Mouse (Mus musculus) embryonic facial prominence, embryonic 10.5 days (tissue): ENCODE measurements around the gene Hnmt. TPM values are rescaled to one million over a fixed set of nuclear protein-coding genes. Genes with fewer than 3 reads are reported as not detected.
"Not testable (repeated sequence)": the region's sequence is repeated elsewhere in the genome, so short reads cannot be mapped to it uniquely, and the experiment has no call there.

ENCODE experiments used
- DNase-seq: peaks from one replicate; pipeline ENCODE4 v3.0.0-alpha.2; 2017; ENCODE audit warnings: low spot score
- H3K27ac ChIP-seq: fragments of 300-500 bp; sonication (generic); replicated peaks from 2 replicates; pipeline ENCODE4 v1.5.1; 2016; ENCODE audit warnings: mild to moderate bottlenecking
- H3K27me3 ChIP-seq: fragments of 300-500 bp; sonication (generic); replicated peaks from 2 replicates; pipeline ENCODE4 v1.6.1; 2016; ENCODE audit warnings: low read depth, mild to moderate bottlenecking; ENCODE audit not compliant: poor library complexity, severe bottlenecking
- H3K36me3 ChIP-seq: fragments of 300-500 bp; sonication (generic); replicated peaks from 2 replicates; pipeline ENCODE4 v1.6.1; 2016; ENCODE audit warnings: mild to moderate bottlenecking, moderate library complexity
- H3K4me1 ChIP-seq: fragments of 300-500 bp; sonication (generic); 2 replicates; pipeline ENCODE4 v1.6.1; 2016
- H3K4me3 ChIP-seq: fragments of 300-500 bp; sonication (generic); 2 replicates; pipeline ENCODE4 v1.5.1; 2016; ENCODE audit warnings: mild to moderate bottlenecking, moderate library complexity
- H3K9me3 ChIP-seq: fragments of 300-500 bp; sonication (generic); 2 replicates; pipeline ENCODE4 v1.6.1; 2016; ENCODE audit warnings: mild to moderate bottlenecking
- WGBS: fragments of 180-500 bp; shearing (Covaris S2); methylation state at CpG from one replicate; pipeline ENCODE4 v1.1.7; 2016; 5-methylcytosine and 5-hydroxymethylcytosine counted together
- polyA plus RNA-seq: library from polyadenylated mRNA; unstranded; fragments of >200 nt; fragmentation: Nextera tagmentation; extraction: Ambion mirVana; gene quantifications from 2 replicates; pipeline ENCODE4 v1.2.1, GENCODE M21; 2016

Gene Hnmt
- polyA plus RNA-seq, 1 experiment from 2014 or later, result 1.2 TPM

GRCm38 (mm10) chr2:23998836-23999235 is 50.4 kb downstream of the Hnmt start:
- Histone ChIP-seq H3K4me3 (no peak overlapping the region), H3K27me3 (no peaks in the 10 kb centered on the region), H3K27ac (no peak overlapping the region), H3K9me3 (no peaks in the 10 kb centered on the region), H3K4me1 (no peaks in the 10 kb centered on the region), H3K36me3 (no peaks in the 10 kb centered on the region)
- 90% methylated on average over 4 of the region's 4 CpGs for WGBS
- no peak for DNase-seq

DNA sequence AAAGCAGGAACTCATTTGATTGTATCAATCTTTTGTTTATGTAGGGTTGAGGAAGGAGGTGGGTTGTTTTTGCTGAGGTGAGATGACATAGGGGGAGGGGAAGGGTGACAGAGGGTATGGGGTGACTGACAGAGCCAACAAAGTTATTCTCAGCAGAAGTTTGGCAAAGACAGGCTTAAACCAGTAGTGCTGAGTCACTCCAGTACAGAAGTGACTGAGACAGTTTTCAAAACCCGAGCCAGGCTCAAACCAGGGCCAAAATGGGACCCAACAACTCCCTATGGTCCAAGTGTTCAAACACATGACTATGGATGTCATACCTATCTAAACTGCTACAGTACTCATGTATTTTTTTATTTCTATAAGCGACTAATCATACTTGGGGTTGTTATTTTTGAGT is 52.4 kb downstream of the Hnmt start:
- no peaks in the 10 kb centered on the region for H3K36me3 ChIP-seq
- H3K27me3 ChIP-seq, result no peaks in the 10 kb centered on the region
- no peak for DNase-seq
- 72% methylated on average over 2 of the region's 2 CpGs for WGBS
- H3K9me3 ChIP-seq, result no peaks in the 10 kb centered on the region
- no peak overlapping the region for H3K4me3 ChIP-seq
- H3K27ac ChIP-seq, result no peak overlapping the region
- no peaks in the 10 kb centered on the region for H3K4me1 ChIP-seq

GRCm38 (mm10) chr2:23990034-23990573 is 59.1 kb downstream of the Hnmt start:
- 89% methylated on average over 9 of the region's 9 CpGs for WGBS
- not testable (repeated sequence) for H3K9me3 ChIP-seq, H3K36me3 ChIP-seq, H3K27ac ChIP-seq, DNase-seq, H3K4me3 ChIP-seq, H3K27me3 ChIP-seq, H3K4me1 ChIP-seq

- no peak for DNase-seq
- Histone ChIP-seq H3K27me3 (no peaks in the 10 kb centered on the region), H3K9me3 (no peaks in the 10 kb centered on the region), H3K4me1 (no peaks in the 10 kb centered on the region), H3K4me3 (no peak overlapping the region), H3K36me3 (no peaks in the 10 kb centered on the region), H3K27ac (no peak overlapping the region)
Measured at GRCm38 (mm10) chr2:23987283-23987682, 61.9 kb downstream of the Hnmt start.

DNA sequence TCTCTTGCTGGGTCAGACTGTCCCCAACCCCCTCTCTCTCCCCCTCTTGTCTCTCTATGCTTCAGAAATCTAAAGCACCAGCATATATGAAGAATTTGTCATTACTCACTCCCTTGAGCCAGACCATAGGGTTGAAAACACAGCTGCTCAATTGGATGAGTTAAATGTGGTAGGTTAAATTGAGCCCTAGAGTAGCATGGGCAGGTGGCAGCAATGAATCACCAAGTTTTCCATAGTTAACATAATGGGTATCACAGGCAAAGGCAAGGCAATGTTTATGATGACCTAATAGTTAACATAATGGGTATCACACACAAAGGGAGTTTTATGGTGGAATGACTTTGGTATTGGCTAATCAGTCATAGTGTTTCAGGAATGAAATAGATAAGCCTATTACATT is 65.9 kb downstream of the Hnmt start:
- Histone ChIP-seq H3K27me3 (no peaks in the 10 kb centered on the region), H3K36me3 (no peaks in the 10 kb centered on the region), H3K4me3 (no peak overlapping the region), H3K9me3 (no peaks in the 10 kb centered on the region), H3K4me1 (no peaks in the 10 kb centered on the region), H3K27ac (no peak overlapping the region)
- no peak for DNase-seq

GRCm38 (mm10) chr2:23982860-23983259 is 66.3 kb downstream of the Hnmt start:
- no peak overlapping the region for H3K27ac ChIP-seq
- no peaks in the 10 kb centered on the region for H3K36me3 ChIP-seq
- H3K4me3 ChIP-seq, result no peak overlapping the region
- no peaks in the 10 kb centered on the region for H3K4me1 ChIP-seq
- 67% methylated on average over 1 of the region's 1 CpGs for whole genome bisulfite sequencing
- no peak for DNase-seq
- H3K9me3 ChIP-seq, result no peaks in the 10 kb centered on the region
- H3K27me3 ChIP-seq, result no peaks in the 10 kb centered on the region

GRCm38 (mm10) chr2:23960659-23961274 is 88.4 kb downstream of the Hnmt start:
- H3K9me3 ChIP-seq, H3K27me3 ChIP-seq, H3K27ac ChIP-seq, DNase-seq, H3K36me3 ChIP-seq, H3K4me3 ChIP-seq, H3K4me1 ChIP-seq: not testable (repeated sequence)
- WGBS, result 94% methylated on average over 15 of the region's 15 CpGs

Other genes starting within 250 kb of the Hnmt start
- gene Tbpl2, start 47.2 kb upstream of the Hnmt start, polyA plus RNA-seq, result not detected in 2 replicates
- gene Il1f8, start 103.8 kb upstream of the Hnmt start, polyA plus RNA-seq, result not detected in 2 replicates
- gene Il1f9, start 137.1 kb upstream of the Hnmt start, polyA plus RNA-seq, result not detected in 2 replicates
- not detected in 2 replicates for gene Il1f6, start 166.0 kb upstream of the Hnmt start, polyA plus RNA-seq
- 0.09 TPM in 1 of 2 replicates, not detected in the other for gene Il1f5, start 227.6 kb upstream of the Hnmt start, polyA plus RNA-seq
- gene Il1f10, start 241.8 kb upstream of the Hnmt start, polyA plus RNA-seq, result not detected in 2 replicates